Mouse (Mus musculus) R1 (cell line): Measurements from ENCODE around the gene Map4k4.

Experiments
- DNase-seq: peaks from one replicate; pipeline ENCODE4 v3.0.0-alpha.2; 2018; ENCODE audit warnings: low read depth, low spot score

Map4k4 gene

DNA sequence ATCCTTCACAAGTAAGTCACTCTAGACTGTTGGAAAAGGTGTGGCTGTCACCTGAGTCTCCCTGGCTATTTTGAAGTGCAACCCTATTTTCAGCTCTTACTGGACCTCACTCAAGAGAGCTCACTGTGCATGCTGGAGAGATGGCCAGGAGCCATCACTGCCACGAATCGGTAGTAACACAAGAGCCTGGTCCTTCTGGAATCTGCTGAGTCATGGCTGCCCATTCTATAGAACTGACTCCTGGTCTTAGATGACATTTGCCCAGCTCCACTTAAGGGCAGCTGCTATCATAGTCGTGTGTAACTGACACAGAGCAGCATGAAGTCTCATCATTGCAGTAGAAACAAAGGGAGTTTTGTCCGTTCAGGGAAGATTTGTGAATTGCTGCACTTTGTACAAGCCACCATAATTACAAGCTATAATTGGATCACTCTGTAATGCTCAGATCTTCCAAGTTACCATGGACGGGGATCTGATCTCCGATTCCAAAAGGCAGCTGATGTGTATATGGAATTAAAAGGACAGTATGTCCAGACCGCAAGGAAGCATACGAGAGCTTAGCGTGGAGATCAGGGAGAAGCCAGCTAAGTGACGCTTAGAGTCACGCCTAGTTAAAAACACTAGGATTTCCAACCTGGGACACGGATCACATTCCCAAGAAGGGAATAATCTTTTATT, 133.2 kb downstream of the Map4k4 start:
- peak; percentile 25 for DNase-seq

DNA sequence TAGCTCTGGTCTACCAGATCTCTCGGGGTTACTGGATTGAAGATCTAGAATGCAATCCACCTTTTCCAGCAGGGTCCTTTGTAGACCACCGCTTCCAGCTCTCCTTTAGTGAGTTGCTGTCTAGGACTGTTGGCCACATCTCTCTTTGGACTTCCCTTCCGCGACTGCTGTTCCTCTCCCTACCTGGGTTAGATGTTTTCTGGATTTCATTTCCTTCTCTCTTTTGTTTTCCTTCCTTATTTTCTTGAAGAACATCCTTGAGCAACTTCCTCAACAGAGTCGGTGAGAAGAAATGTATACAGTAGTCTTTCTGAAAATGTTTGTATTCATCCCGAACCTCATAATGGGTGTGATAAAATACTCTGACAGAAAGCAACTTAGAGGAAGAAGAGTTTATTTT, 137.1 kb downstream of the Map4k4 start:
- no peak for DNase-seq

DNA sequence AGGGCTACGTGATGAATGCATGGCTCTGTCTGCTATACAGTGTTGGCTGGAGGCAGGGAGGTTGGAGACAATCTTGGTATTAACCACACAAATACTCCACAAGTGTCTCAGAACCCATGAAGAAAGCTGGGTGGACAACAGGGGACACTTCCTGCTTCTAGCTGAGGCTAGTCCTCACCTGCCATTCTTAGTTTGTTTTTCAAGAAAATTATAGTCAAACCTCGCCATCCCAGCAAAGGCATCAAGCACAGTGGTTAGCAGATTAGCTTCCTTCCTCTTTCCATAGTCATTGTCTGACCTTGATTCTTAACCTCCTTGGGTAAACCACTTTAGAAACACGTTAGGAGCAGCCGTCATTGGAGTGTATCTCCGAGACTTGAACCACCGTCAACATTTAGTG, 145.0 kb downstream of the Map4k4 start:
- no peak for DNase-seq

DNA sequence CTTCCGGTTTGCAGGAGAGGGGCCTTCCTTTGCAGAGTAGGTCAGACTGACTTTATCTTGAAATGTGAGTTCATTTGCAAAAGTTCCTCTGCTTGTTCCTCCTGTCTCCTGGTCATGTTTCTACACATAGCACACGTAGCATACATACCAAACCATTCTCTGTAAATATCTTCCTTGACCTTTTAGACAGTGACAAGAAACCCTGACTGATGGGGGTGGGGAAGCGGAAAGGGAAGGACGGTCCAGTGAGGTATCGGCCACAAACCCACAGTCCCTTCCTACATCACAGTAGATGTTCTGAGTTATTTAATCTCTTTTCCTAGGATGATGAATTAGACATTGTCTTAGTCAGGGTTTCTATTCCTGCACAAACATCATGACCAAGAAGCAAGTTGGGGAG, 145.9 kb downstream of the Map4k4 start:
- no peak for DNase-seq

DNA sequence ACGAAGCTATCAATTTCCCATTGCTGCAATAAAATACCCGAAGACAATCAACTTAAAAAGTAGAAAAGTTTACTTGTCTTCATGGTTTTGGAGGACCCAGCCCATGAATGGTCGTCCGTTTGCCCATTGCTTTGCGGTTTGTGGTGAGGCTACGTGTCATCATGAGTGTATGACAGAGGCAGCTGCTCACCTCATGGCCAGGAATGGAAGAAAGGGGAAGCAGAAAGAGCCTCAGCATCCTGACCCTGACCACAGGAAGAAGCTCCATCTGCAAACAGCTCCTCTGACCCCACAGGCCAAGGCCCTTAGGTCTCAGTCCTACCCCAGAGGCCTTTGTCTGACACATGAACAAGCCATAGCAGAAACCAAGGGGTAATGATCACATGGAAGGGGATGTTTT, 150.4 kb downstream of the Map4k4 start:
- DNase-seq = no peak

DNA sequence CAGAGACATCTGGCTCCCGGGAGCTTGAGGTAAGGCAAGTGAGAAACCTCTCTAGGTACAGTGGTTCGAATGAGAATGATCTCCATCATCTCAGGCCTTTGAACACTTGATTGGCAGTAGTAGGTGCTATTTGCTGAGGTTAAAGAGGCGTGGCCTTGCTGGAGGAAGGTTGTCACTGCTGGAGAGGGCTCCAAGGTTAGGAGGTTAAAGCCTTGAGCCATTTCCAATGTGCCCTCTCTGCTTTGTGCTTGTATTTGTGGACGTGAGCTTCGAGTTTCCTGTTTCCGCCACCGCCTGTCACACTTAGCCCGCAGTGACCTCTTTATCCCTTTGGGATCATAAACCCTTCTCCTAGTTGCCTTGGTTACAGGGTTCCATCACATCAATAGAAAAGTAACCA, 151.4 kb downstream of the Map4k4 start:
- DNase-seq = peak; percentile 20

DNA sequence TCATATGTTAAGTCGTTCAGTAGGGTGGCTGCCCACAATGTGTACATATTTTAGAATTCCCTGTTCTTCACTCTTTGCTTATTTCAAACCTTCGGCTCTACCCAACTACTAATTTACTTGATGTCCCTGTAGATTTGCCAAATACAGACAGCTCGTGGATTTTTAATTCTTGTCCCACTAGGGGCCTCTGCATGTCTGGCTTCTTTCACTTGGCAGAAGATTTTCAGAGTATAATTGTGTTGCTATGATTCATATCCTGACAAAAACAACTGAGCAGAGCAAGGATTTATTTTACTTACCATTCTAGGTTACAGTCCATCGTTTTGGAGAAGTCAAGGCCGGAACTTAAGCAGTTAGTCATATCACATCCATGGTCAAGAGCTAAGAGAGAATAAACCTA, 152.4 kb downstream of the Map4k4 start:
- DNase-seq = no peak

DNA sequence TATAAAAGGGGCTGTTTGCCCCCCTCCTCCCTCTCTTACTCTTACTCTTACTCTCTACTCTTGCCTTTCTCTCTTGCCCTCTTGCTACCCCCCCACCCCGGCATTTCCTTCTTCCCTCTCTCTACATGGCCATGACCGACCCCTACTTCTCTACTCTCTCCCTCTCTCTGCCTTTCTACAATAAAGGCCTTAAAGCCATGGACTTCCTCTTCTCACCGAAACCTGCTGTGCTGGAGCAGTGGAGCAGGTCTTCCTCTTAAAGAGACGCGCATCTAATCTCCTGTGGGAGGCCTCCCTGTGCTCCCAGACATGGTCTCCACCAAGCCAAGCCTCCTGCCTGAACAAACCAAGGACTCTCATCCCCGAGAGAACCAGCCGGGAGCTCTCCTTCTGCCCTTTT, 154.3 kb downstream of the Map4k4 start:
- no peak for DNase-seq

DNA sequence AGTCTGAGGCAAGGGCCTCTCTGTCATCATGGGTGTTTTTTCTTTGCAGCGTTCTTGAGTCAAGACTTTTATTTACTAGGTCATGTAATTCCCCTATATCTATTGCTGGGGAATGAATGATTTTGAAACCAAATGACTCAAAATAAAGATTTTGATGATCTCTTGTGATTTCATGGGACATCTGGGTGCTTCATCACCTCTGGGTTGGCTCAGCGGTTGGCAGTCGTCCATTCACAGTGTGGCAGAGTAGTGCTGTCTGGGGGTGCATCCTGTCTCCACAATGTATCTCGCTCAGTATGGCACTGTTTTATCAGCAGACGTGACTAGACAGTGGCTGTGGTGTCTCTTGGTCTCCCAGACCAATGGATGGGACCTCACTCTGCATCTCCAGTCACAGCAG, 155.2 kb downstream of the Map4k4 start:
- no peak for DNase-seq

DNA sequence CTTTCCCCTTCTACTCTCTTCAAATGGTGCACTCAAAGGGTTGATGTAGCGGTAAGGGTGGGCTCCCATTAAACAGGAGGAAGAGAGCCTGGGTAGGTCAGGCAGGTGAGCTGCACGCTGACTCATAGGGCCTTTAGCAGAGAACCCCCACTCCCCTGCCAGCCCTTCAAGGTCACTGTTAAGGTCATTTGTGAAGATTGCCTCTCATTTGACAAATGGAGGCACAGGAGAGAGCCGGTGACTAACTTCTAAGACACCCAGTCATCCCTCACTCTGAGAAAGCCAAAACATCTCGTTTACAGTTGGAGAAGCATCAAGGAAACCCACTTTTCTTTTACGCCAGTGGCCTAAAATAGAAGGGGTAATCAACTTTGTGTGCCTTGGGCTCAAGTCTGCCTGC, 156.6 kb downstream of the Map4k4 start:
- DNase-seq = no peak

DNA sequence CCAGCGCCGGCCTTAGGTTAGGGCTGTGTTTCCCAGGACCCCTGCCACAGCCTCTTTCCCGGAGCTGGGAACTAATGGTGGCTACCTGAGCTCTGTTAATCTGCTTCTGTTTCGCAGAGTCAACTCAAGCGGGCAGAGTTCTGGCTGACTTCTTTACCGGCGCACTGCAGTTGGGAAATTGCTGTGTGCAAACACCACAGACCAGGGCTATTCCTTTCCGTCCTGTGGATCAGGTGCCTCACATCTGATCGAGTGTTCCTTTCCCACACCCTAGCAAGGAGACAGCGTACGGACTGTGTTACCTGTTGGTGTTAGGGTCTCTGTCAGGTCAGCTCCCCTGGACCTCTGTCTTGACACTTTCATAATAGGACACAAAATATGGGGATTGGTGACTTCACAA, 157.3 kb downstream of the Map4k4 start:
- no peak for DNase-seq

DNA sequence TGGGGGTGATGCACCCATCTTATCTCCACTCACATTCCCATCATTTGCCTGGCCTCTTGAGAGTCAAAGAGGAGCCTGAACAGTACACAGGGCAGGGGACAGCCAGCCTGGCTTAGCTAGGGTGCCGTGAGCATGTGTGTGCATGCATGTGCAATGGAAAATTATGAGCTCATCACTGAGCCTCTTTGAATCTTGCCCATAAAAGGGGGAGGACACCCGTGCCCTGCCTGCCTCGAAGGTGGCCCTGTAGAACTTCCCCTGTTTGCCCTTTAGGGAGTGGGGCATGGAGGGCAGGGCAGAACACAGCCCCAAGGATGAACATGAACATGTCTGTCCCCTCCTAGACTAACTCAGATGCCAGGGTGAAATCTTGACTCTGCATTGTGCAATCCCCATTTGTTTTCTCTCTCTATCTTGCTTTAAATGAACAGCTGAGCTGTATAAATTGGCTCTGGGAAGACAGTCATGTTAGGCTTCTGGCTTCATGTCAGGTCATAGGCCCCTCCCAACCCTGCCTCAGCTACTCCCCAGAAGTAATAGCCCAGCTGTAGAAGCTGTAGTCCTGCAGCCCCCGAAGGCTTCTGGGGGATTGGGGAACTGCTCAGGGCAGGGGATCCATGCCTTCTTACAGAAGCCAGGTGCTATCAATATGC, 158.5 kb downstream of the Map4k4 start:
- no peak for DNase-seq

DNA sequence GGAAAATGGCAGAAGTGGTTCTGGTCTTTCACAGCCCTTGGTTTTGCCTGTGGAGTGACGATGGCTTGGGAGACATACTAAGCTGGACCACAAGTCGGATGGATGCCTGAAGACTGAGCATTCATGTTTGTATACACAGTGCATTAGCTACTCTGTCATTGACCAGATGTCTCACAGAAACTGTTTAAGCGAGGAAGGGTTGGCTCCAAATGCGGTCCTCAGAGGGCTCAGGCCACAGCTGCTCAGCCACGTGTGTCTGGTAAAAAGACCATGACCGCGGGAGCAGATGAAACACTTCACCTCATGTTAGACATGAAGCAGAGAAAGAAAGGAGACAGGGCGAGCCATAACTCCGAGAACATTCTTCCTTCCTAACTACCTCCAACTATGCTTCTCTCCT, 160.6 kb downstream of the Map4k4 start:
- no peak for DNase-seq

DNA sequence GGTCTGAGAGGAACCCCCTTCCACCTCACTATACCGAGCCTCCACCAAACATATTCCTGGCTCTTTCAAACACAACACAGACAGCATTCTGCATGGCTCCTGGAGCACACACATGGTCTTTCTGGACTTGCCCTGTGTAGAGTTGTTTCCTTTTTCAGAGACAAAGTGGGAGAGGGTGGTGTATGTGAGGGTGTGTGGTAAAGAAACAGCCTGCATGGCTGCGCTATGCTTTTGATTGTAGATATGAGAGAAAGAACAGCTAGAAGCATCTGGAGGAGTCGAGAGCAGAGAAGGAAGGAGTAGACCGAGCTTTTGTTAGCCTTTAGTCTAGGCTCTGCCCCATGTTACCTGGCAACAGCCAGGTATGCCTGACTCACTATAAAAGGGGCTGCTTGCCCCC, 162.7 kb downstream of the Map4k4 start:
- DNase-seq = no peak

DNA sequence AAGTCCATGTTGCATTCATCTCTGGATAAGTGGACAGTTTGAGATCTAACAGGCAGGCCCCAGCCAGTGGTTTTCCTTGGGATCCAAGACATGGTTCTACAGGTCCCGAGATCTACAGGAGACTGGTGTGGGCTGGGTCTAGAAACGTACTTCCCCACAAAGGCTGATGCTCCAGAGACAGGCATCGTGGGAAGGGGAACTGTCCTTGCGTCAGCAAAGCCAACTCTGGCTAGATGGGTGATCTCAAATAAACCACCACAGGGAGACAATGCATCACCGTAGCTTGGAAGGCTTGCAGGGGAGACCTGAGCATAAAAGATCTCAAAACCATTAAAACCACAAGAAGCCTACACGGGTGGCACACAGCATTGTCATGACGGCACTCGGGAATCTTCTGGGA, 163.8 kb downstream of the Map4k4 start:
- DNase-seq = no peak

DNA sequence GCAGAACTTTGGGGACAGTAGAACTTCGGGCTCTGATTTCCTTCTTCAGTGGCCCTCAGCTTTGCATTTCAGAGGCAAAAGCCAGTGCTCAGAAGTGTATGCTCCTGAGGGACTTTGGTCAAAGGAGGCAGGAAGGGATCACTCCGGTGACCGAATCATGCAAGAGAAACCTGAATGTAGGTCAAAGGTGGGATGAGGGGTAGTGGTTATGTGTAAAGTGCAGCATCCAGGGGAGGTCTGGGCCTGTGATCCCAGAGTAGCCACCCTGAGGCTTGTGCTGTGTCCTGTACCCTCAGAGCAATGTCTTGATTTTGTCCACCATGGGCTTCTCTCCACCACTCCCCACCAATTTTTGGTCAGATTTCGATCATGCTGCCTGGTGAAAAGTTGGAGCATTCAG, 171.8 kb downstream of the Map4k4 start:
- DNase-seq = no peak

DNA sequence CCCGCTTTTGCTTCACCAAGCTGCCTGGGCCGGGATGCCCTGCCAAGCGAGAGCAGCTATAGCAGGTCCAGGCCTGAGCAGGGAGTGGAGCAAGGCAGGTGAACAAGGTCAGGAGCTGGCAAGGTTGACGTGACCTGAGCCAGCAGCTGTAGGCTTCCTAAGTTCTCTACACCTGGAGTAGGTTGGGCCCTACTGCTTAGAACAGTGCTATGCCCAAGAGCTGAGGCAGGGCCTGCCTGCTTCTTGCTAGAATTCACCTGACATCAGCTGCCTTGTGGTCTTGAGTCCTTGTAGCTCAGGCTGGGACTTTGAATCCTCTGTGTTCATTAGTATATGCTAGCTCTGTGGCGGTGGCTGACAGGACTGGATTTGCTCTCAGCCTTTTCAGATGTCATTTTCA, 173.1 kb downstream of the Map4k4 start, which contains the start of gene Il1r2:
TSS of gene Il1r2 (plus strand) at position 301 of the 400 bp plus-strand sequence.
- DNase-seq = no peak
